Comparison of ENCODE assay signal across 8 mouse cellular contexts in genomic region chr10:13192731-13193351, GRCm38 (mm10). TPM values are rescaled to one million over a fixed set of nuclear protein-coding genes. Genes with fewer than 3 reads are reported as not detected.
DNase-seq lines count a peak whose midpoint lies in the region; ATAC-seq and TF ChIP-seq lines count a peak whose summit lies in the region.

Gene Ltv1 (minus strand): TSS chr10:13193168.

- TF ChIP-seq CTCF in liver, embryonic 14.5 days (IDR thresholded peaks at IDR 0.05; ENCODE audit: low read depth), result no peak
- TF ChIP-seq CTCF in stomach, postnatal 0 days (IDR thresholded peaks at IDR 0.05; ENCODE audit: low read depth), result no peak

- 0% methylated on average over 43 of the region's 43 CpGs for WGBS in forebrain, embryonic 10.5 days
- under 1% methylated on average over 43 of the region's 43 CpGs for WGBS in heart, embryonic 15.5 days
- WGBS in liver, embryonic 14.5 days (ENCODE audit: insufficient replicate concordance), result under 1% methylated on average over 43 of the region's 43 CpGs
- under 1% methylated on average over 43 of the region's 43 CpGs for WGBS in neural tube, embryonic 11.5 days
- WGBS in stomach, postnatal 0 days, result under 1% methylated on average over 43 of the region's 43 CpGs

- H3K27me3 ChIP-seq in forebrain, embryonic 10.5 days (ENCODE audit: poor library complexity, severe bottlenecking), result no peaks in the 10 kb centered on the region
- no peaks in the 10 kb centered on the region for H3K27me3 ChIP-seq in heart, embryonic 15.5 days
- H3K27me3 ChIP-seq in liver, embryonic 14.5 days (ENCODE audit: control insufficient read depth, insufficient read depth, low read length), result no peaks in the 10 kb centered on the region
- H3K27me3 ChIP-seq in neural tube, embryonic 11.5 days (ENCODE audit: control insufficient read depth, insufficient read depth, low read length), result no peaks in the 10 kb centered on the region
- no peaks in the 10 kb centered on the region for H3K27me3 ChIP-seq in stomach, postnatal 0 days (ENCODE audit: control insufficient read depth, insufficient read depth, low read length)

- peak within 1 kb of the TSS; percentile 95 for H3K4me3 ChIP-seq in forebrain, embryonic 10.5 days
- peak within 1 kb of the TSS; percentile 77 for H3K4me3 ChIP-seq in heart, embryonic 15.5 days
- H3K4me3 ChIP-seq in liver, embryonic 14.5 days (ENCODE audit: insufficient read depth in 1 of 2, low read depth in 2 of 2, low read length in 2 of 2), result peak within 1 kb of the TSS; percentile 69 to 70
- H3K4me3 ChIP-seq in neural tube, embryonic 11.5 days (ENCODE audit: low read depth, low read length), result peak within 1 kb of the TSS; percentile 90
- H3K4me3 ChIP-seq in stomach, postnatal 0 days (ENCODE audit: low read depth, low read length), result peak within 1 kb of the TSS; percentile 78

- peaks cover 15% of the 10 kb centered on the region for H3K4me1 ChIP-seq in forebrain, embryonic 10.5 days
- H3K4me1 ChIP-seq in heart, embryonic 15.5 days (replicated peaks), result peaks cover 6% of the 10 kb centered on the region
- peaks cover 4 to 11% of the 10 kb centered on the region in 2 experiments for H3K4me1 ChIP-seq in liver, embryonic 14.5 days (replicated peaks; ENCODE audit: control insufficient read depth in 2 of 2, insufficient read depth in 2 of 2, low read length in 1 of 2)
- H3K4me1 ChIP-seq in neural tube, embryonic 11.5 days (ENCODE audit: control insufficient read depth, insufficient read depth, low read length), result peaks cover 4% of the 10 kb centered on the region; the same call in 1 of the 2 replicates
- no peaks in the 10 kb centered on the region for H3K4me1 ChIP-seq in stomach, postnatal 0 days (replicated peaks; ENCODE audit: control insufficient read depth, insufficient read depth)

- H3K36me3 ChIP-seq in forebrain, embryonic 10.5 days (replicated peaks), result peaks cover 40% of the 10 kb centered on the region
- H3K36me3 ChIP-seq in heart, embryonic 15.5 days, result peaks cover 22% of the 10 kb centered on the region
- peaks cover 8% of the 10 kb centered on the region for H3K36me3 ChIP-seq in liver, embryonic 14.5 days (replicated peaks; ENCODE audit: control insufficient read depth, insufficient read depth, low read depth)
- peaks cover 1% of the 10 kb centered on the region for H3K36me3 ChIP-seq in neural tube, embryonic 11.5 days (ENCODE audit: control insufficient read depth, insufficient read depth, low read length)
- peaks cover 3% of the 10 kb centered on the region; the same call in 1 of the 2 replicates for H3K36me3 ChIP-seq in stomach, postnatal 0 days (ENCODE audit: control insufficient read depth, insufficient read depth, low read length)

- peak within 1 kb of the TSS; percentile 78 for H3K9ac ChIP-seq in heart, embryonic 15.5 days
- H3K9ac ChIP-seq in liver, embryonic 14.5 days (replicated peaks), result peak within 1 kb of the TSS; percentile 66
- H3K9ac ChIP-seq in neural tube, embryonic 11.5 days (ENCODE audit: low read length), result peak within 1 kb of the TSS; percentile 74
- H3K9ac ChIP-seq in stomach, postnatal 0 days (ENCODE audit: low read length), result peak within 1 kb of the TSS; percentile 93

- no peak for TF ChIP-seq EP300 in liver, embryonic 14.5 days (IDR thresholded peaks at IDR 0.05; ENCODE audit: low read depth)
- TF ChIP-seq EP300 in stomach, postnatal 0 days (optimal IDR thresholded peaks at IDR 0.05), result peak; percentile 63

- peak; percentile 100 for ATAC-seq in heart, embryonic 15.5 days (replicated peaks; ENCODE audit: insufficient number of reproducible peaks, insufficient read depth, low FRiP score, low read depth)
- ATAC-seq in liver, embryonic 14.5 days (ENCODE audit: insufficient read depth), result peak; percentile 100
- peak; percentile 100 for ATAC-seq in neural tube, embryonic 11.5 days (ENCODE audit: insufficient read depth, low FRiP score, low TSS enrichment)
- peak; percentile 99 for ATAC-seq in stomach, postnatal 0 days (ENCODE audit: low FRiP score, low TSS enrichment)

- DNase-seq in CD8-positive naive resting alpha-beta T cell, adult 2 months (ENCODE audit: low read depth in 2 of 2, low spot score in 2 of 2), result peak; percentile 90 to 91
- DNase-seq in c-Kit-positive CD71-negative TER-119-negative erythroid progenitor cells, embryonic 14.5 days (ENCODE audit: low read depth), result peak; percentile 86
- peak; percentile 94 for DNase-seq in forebrain, embryonic 10.5 days (ENCODE audit: extremely low spot score, low spot score)
- DNase-seq in kidney, postnatal 25 days, result peak; percentile 98 to 99
- peak; percentile 85 to 91 (median 89) for DNase-seq in liver, embryonic 14.5 days (ENCODE audit: low read depth in 3 of 3, low spot score in 3 of 3)
- peak; percentile 93 for DNase-seq in neural tube, embryonic 11.5 days (ENCODE audit: low spot score)
- DNase-seq in stomach, postnatal 0 days (ENCODE audit: low spot score), result peak; percentile 98

- peak within 1 kb of the TSS; percentile 94 for H3K27ac ChIP-seq in forebrain, embryonic 10.5 days
- H3K27ac ChIP-seq in heart, embryonic 15.5 days, result peak within 1 kb of the TSS; percentile 86
- H3K27ac ChIP-seq in liver, embryonic 14.5 days, result peak within 1 kb of the TSS; percentile 32
- 0 out of 2 replicates have a peak within 1 kb of the TSS, but pooled peaks have one; percentile 14 for H3K27ac ChIP-seq in neural tube, embryonic 11.5 days (ENCODE audit: low read depth, low read length)
- peak within 1 kb of the TSS; percentile 97 for H3K27ac ChIP-seq in stomach, postnatal 0 days (replicated peaks)

- H3K9me3 ChIP-seq in forebrain, embryonic 10.5 days, result no peaks in the 10 kb centered on the region
- no peaks in the 10 kb centered on the region for H3K9me3 ChIP-seq in heart, embryonic 15.5 days (replicated peaks)
- H3K9me3 ChIP-seq in liver, embryonic 14.5 days (ENCODE audit: control insufficient read depth, low read length), result no peaks in the 10 kb centered on the region
- H3K9me3 ChIP-seq in neural tube, embryonic 11.5 days (ENCODE audit: control insufficient read depth, low read length), result no peaks in the 10 kb centered on the region
- H3K9me3 ChIP-seq in stomach, postnatal 0 days (ENCODE audit: control insufficient read depth, low read length), result no peaks in the 10 kb centered on the region

- H3K4me2 ChIP-seq in heart, embryonic 15.5 days, result peak within 1 kb of the TSS; percentile 64
- peak within 1 kb of the TSS; percentile 78 for H3K4me2 ChIP-seq in liver, embryonic 14.5 days (ENCODE audit: low read depth)
- H3K4me2 ChIP-seq in neural tube, embryonic 11.5 days (ENCODE audit: low read depth), result peak within 1 kb of the TSS; percentile 70
- peak within 1 kb of the TSS; percentile 91 for H3K4me2 ChIP-seq in stomach, postnatal 0 days (replicated peaks; ENCODE audit: low read depth)

RNA-seq across cellular contexts. Expression of gene Ltv1, which starts in this region (rescaled TPM):
- polyA plus RNA-seq in forebrain, embryonic 10.5 days (2016; fragmentation: Nextera tagmentation; extraction: Ambion mirVana), result 75.5 and 82.0 TPM in 2 replicates
- 42.7 and 46.0 TPM in 2 replicates for polyA plus RNA-seq in heart, embryonic 15.5 days (2015; fragmentation: Nextera tagmentation; extraction: Ambion mirVana)
- polyA plus RNA-seq in liver, embryonic 14.5 days (2012; rRNA removed), result 12.8 and 18.5 TPM in 2 replicates
- 29.6 and 32.6 TPM in 2 replicates for polyA plus RNA-seq in liver, embryonic 14.5 days (2014; fragmentation: Nextera tagmentation; extraction: Ambion mirVana)
- polyA plus RNA-seq in neural tube, embryonic 11.5 days (2014; fragmentation: Nextera tagmentation; extraction: Ambion mirVana), result 74.5 and 78.5 TPM in 2 replicates
- 58.2 and 63.1 TPM in 2 replicates for polyA plus RNA-seq in stomach, postnatal 0 days (2015; fragmentation: Nextera tagmentation; extraction: Ambion mirVana)

Comparison
In these comparisons a context has a peak if more than half of its experiments do, and no peak if none do; other contexts are left out.
1. Peak in every context shown above with its lines: DNase-seq, ATAC-seq, H3K4me3 ChIP-seq and H3K27ac ChIP-seq.
2. H3K27ac ChIP-seq: peak in every context shown above with its lines; median percentile 97 in stomach, postnatal 0 days; 94 in forebrain, embryonic 10.5 days; 86 in heart, embryonic 15.5 days; 32 in liver, embryonic 14.5 days; 14 in neural tube, embryonic 11.5 days.